Mouse (Mus musculus): ENCODE measurements around the gene Npepps. TPM values are rescaled to one million over a fixed set of nuclear protein-coding genes. Genes with fewer than 3 reads are reported as not detected.

Gene Npepps
- polyA plus RNA-seq, 1 experiment = 41.8 TPM

GRCm38 (mm10) chr11:97285852-97286775, 5.7 kb upstream of the Npepps start:
- Histone ChIP-seq H3K4me3 (replicated peaks; ENCODE audit: control insufficient read depth, low read depth, low read length) (no peak overlapping the region), H3K4me1 (ENCODE audit: control insufficient read depth, insufficient read depth, low read length) (no peaks in the 10 kb centered on the region), H3K27ac (ENCODE audit: control insufficient read depth, insufficient read depth, low read depth, low read length, poor library complexity) (no peak overlapping the region)
- WGBS = 67% methylated on average over 9 of the region's 9 CpGs
- TF ChIP-seq POLR2A (IDR thresholded peaks at IDR 0.05; ENCODE audit: borderline replicate concordance, control insufficient read depth, low read depth, low read length) (no peak), CTCF (IDR thresholded peaks at IDR 0.05; ENCODE audit: control insufficient read depth, insufficient read depth, low read length) (no peak)

- Histone ChIP-seq H3K4me3 (replicated peaks; ENCODE audit: control insufficient read depth, low read depth, low read length) (no peak overlapping the region), H3K27ac (ENCODE audit: control insufficient read depth, insufficient read depth, low read depth, low read length, poor library complexity) (no peak overlapping the region), H3K4me1 (ENCODE audit: control insufficient read depth, insufficient read depth, low read length) (no peaks in the 10 kb centered on the region; the same call in 1 of the 2 replicates)
- WGBS = 50% methylated on average over 4 of the region's 4 CpGs
- no peak for TF ChIP-seq CTCF (IDR thresholded peaks at IDR 0.05; ENCODE audit: control insufficient read depth, insufficient read depth, low read length)
- no peak for TF ChIP-seq POLR2A (IDR thresholded peaks at IDR 0.05; ENCODE audit: borderline replicate concordance, control insufficient read depth, low read depth, low read length)
Observed at GRCm38 (mm10) chr11:97284854-97285253, 4.4 kb upstream of the Npepps start.

- TF ChIP-seq CTCF (IDR thresholded peaks at IDR 0.05; ENCODE audit: control insufficient read depth, insufficient read depth, low read length) = no peak
- TF ChIP-seq POLR2A (IDR thresholded peaks at IDR 0.05; ENCODE audit: borderline replicate concordance, control insufficient read depth, low read depth, low read length) = no peak
- peaks cover 1% of the 10 kb centered on the region; the same call in 1 of the 2 replicates for H3K4me1 ChIP-seq (ENCODE audit: control insufficient read depth, insufficient read depth, low read length)
- WGBS = 55% methylated on average over 6 of the region's 6 CpGs
- no peak overlapping the region for H3K27ac ChIP-seq (ENCODE audit: control insufficient read depth, insufficient read depth, low read depth, low read length, poor library complexity)
- no peak overlapping the region for H3K4me3 ChIP-seq (replicated peaks; ENCODE audit: control insufficient read depth, low read depth, low read length)
Observed at GRCm38 (mm10) chr11:97282179-97282578, 1.7 kb upstream of the Npepps start.

- peaks cover 1% of the 10 kb centered on the region; the same call in 1 of the 2 replicates for H3K4me1 ChIP-seq (ENCODE audit: control insufficient read depth, insufficient read depth, low read length)
- 1% methylated on average over 63 of the region's 64 CpGs for WGBS
Observed at GRCm38 (mm10) chr11:97279405-97280215, 828 bp downstream of the Npepps start.

GRCm38 (mm10) chr11:97279040-97279404, 1.4 kb downstream of the Npepps start:
- Histone ChIP-seq H3K27ac (ENCODE audit: control insufficient read depth, insufficient read depth, low read depth, low read length, poor library complexity) (no peak overlapping the region; the same call in 1 of the 2 replicates), H3K4me3 (replicated peaks; ENCODE audit: control insufficient read depth, low read depth, low read length) (peak overlapping the region; percentile 91), H3K4me1 (ENCODE audit: control insufficient read depth, insufficient read depth, low read length) (peaks cover 1% of the 10 kb centered on the region; the same call in 1 of the 2 replicates)
- TF ChIP-seq POLR2A (IDR thresholded peaks at IDR 0.05; ENCODE audit: borderline replicate concordance, control insufficient read depth, low read depth, low read length) (no peak), CTCF (IDR thresholded peaks at IDR 0.05; ENCODE audit: control insufficient read depth, insufficient read depth, low read length) (no peak)
- 4% methylated on average over 11 of the region's 11 CpGs for WGBS

More at GRCm38 (mm10) chr11:97279405-97280215, 828 bp downstream of the Npepps start:
- H3K4me3 ChIP-seq (replicated peaks; ENCODE audit: control insufficient read depth, low read depth, low read length) = peak overlapping the region; percentile 91
- TF ChIP-seq POLR2A (IDR thresholded peaks at IDR 0.05; ENCODE audit: borderline replicate concordance, control insufficient read depth, low read depth, low read length) = no peak
- TF ChIP-seq CTCF (IDR thresholded peaks at IDR 0.05; ENCODE audit: control insufficient read depth, insufficient read depth, low read length) = no peak
- H3K27ac ChIP-seq (ENCODE audit: control insufficient read depth, insufficient read depth, low read depth, low read length, poor library complexity) = peak overlapping the region; percentile 97

- Histone ChIP-seq H3K27ac (ENCODE audit: control insufficient read depth, insufficient read depth, low read depth, low read length, poor library complexity) (no peak overlapping the region), H3K4me3 (replicated peaks; ENCODE audit: control insufficient read depth, low read depth, low read length) (no peak overlapping the region), H3K4me1 (ENCODE audit: control insufficient read depth, insufficient read depth, low read length) (peaks cover 1% of the 10 kb centered on the region; the same call in 1 of the 2 replicates)
- TF ChIP-seq CTCF (IDR thresholded peaks at IDR 0.05; ENCODE audit: control insufficient read depth, insufficient read depth, low read length) = no peak
- no peak for TF ChIP-seq POLR2A (IDR thresholded peaks at IDR 0.05; ENCODE audit: borderline replicate concordance, control insufficient read depth, low read depth, low read length)
- WGBS = 73% methylated on average over 6 of the region's 6 CpGs
Observed at GRCm38 (mm10) chr11:97278456-97278855, 2.0 kb downstream of the Npepps start.

- 88% methylated on average over 5 of the region's 5 CpGs for WGBS
- no peak overlapping the region for H3K4me3 ChIP-seq (replicated peaks; ENCODE audit: control insufficient read depth, low read depth, low read length)
- H3K4me1 ChIP-seq (ENCODE audit: control insufficient read depth, insufficient read depth, low read length) = peaks cover 1% of the 10 kb centered on the region; the same call in 1 of the 2 replicates
- no peak for TF ChIP-seq CTCF (IDR thresholded peaks at IDR 0.05; ENCODE audit: control insufficient read depth, insufficient read depth, low read length)
- no peak for TF ChIP-seq POLR2A (IDR thresholded peaks at IDR 0.05; ENCODE audit: borderline replicate concordance, control insufficient read depth, low read depth, low read length)
- H3K27ac ChIP-seq (ENCODE audit: control insufficient read depth, insufficient read depth, low read depth, low read length, poor library complexity) = no peak overlapping the region
Observed at GRCm38 (mm10) chr11:97277166-97277565, 3.3 kb downstream of the Npepps start.

GRCm38 (mm10) chr11:97276019-97276418, 4.4 kb downstream of the Npepps start:
- Histone ChIP-seq H3K4me1 (ENCODE audit: control insufficient read depth, insufficient read depth, low read length) (peaks cover 1% of the 10 kb centered on the region; the same call in 1 of the 2 replicates), H3K27ac (ENCODE audit: control insufficient read depth, insufficient read depth, low read depth, low read length, poor library complexity) (no peak overlapping the region), H3K4me3 (replicated peaks; ENCODE audit: control insufficient read depth, low read depth, low read length) (no peak overlapping the region)
- TF ChIP-seq POLR2A (IDR thresholded peaks at IDR 0.05; ENCODE audit: borderline replicate concordance, control insufficient read depth, low read depth, low read length) (no peak), CTCF (IDR thresholded peaks at IDR 0.05; ENCODE audit: control insufficient read depth, insufficient read depth, low read length) (no peak)
- WGBS = 49% methylated on average over 1 of the region's 1 CpGs

Measured in bone marrow, adult 2 months (tissue).